Mouse (Mus musculus) forebrain, embryonic 13.5 days (tissue): ENCODE measurements at regions not wholly inside any gene's neighbourhood (a gene's known extent, or its start where the extent isn't known, plus 50 kb on each side); places are given as distances from the start of the nearest gene placed in this dataset.

Experiments used
- ATAC-seq: fragments of 200-750 bp; cut with Nextera tagmentation; 2 replicates; pipeline ENCODE4 v1.8.0; 2017
- H3K27ac ChIP-seq: fragments of 300-500 bp; sonication (generic); 2 replicates; pipeline ENCODE4 v1.5.1; 2015; ENCODE audit warnings: inconsistent platforms, mild to moderate bottlenecking, moderate library complexity
- H3K27me3 ChIP-seq: fragments of 300-500 bp; sonication (generic); 2 replicates; pipeline ENCODE4 v1.6.1; 2015; ENCODE audit warnings: mild to moderate bottlenecking, inconsistent platforms
- H3K36me3 ChIP-seq: fragments of 300-500 bp; sonication (generic); 2 replicates; pipeline ENCODE4 v1.6.1; 2015; ENCODE audit warnings: mild to moderate bottlenecking, inconsistent platforms; ENCODE audit not compliant: poor library complexity, severe bottlenecking
- H3K4me1 ChIP-seq: fragments of 300-500 bp; sonication (generic); 2 replicates; pipeline ENCODE4 v1.6.1; 2015; ENCODE audit warnings: inconsistent platforms
- H3K4me2 ChIP-seq: fragments of 300-500 bp; sonication (generic); 2 replicates; pipeline ENCODE4 v1.6.1; 2015; ENCODE audit warnings: inconsistent platforms, mild to moderate bottlenecking, moderate library complexity
- H3K4me3 ChIP-seq: fragments of 300-500 bp; sonication (generic); 2 replicates; pipeline ENCODE4 v1.5.1; 2015; ENCODE audit warnings: mild to moderate bottlenecking, inconsistent platforms
- H3K9ac ChIP-seq: fragments of 300-500 bp; sonication (generic); 2 replicates; pipeline ENCODE4 v1.6.1; 2015; ENCODE audit warnings: mild to moderate bottlenecking, inconsistent platforms
- H3K9me3 ChIP-seq: fragments of 300-500 bp; sonication (generic); replicated peaks from 2 replicates; pipeline ENCODE4 v1.6.1; 2016; ENCODE audit warnings: inconsistent platforms
- WGBS: fragments of 180-500 bp; shearing (Covaris S2); methylation state at CpG from one replicate; pipeline ENCODE4 v1.1.7; 2015; 5-methylcytosine and 5-hydroxymethylcytosine counted together

GRCm38 (mm10) chr15:29026219-29026618 is 822.7 kb downstream of the Dnah5 start:
- Histone ChIP-seq H3K9ac (no peak overlapping the region), H3K36me3 (no peaks in the 10 kb centered on the region), H3K27me3 (no peaks in the 10 kb centered on the region), H3K4me1 (no peaks in the 10 kb centered on the region), H3K9me3 (no peaks in the 10 kb centered on the region), H3K4me2 (no peak overlapping the region), H3K4me3 (no peak overlapping the region), H3K27ac (no peak overlapping the region)
- WGBS = 91% methylated on average over 3 of the region's 3 CpGs
- no peak for ATAC-seq

GRCm38 (mm10) chr15:29038903-29039302 is 835.4 kb downstream of the Dnah5 start:
- Histone ChIP-seq H3K4me3 (no peak overlapping the region), H3K27ac (no peak overlapping the region), H3K27me3 (no peaks in the 10 kb centered on the region), H3K36me3 (no peaks in the 10 kb centered on the region), H3K4me2 (no peak overlapping the region), H3K4me1 (no peaks in the 10 kb centered on the region), H3K9me3 (no peaks in the 10 kb centered on the region), H3K9ac (no peak overlapping the region)
- WGBS = 96% methylated on average over 2 of the region's 2 CpGs
- ATAC-seq = no peak

- no peak overlapping the region for H3K4me3 ChIP-seq
- no peak for ATAC-seq
- 85% methylated on average over 1 of the region's 1 CpGs for whole genome bisulfite sequencing
Observed at GRCm38 (mm10) chr15:29051166-29051565, 847.6 kb downstream of the Dnah5 start.

GRCm38 (mm10) chr15:29051787-29052186 is 848.2 kb downstream of the Dnah5 start:
- ATAC-seq = peak; percentile 83; the same call in 1 of the 2 replicates
- no peaks in the 10 kb centered on the region for H3K9me3 ChIP-seq
- H3K4me3 ChIP-seq = no peak overlapping the region
- WGBS = 68% methylated on average over 3 of the region's 3 CpGs
- no peaks in the 10 kb centered on the region for H3K4me1 ChIP-seq
- no peaks in the 10 kb centered on the region for H3K27me3 ChIP-seq
- no peak overlapping the region for H3K27ac ChIP-seq
- no peaks in the 10 kb centered on the region for H3K36me3 ChIP-seq
- no peak overlapping the region for H3K9ac ChIP-seq
- H3K4me2 ChIP-seq = no peak overlapping the region

More at GRCm38 (mm10) chr15:29051166-29051565, 847.6 kb downstream of the Dnah5 start:
- no peaks in the 10 kb centered on the region for H3K9me3 ChIP-seq
- no peaks in the 10 kb centered on the region for H3K27me3 ChIP-seq
- H3K36me3 ChIP-seq = no peaks in the 10 kb centered on the region
- no peak overlapping the region for H3K9ac ChIP-seq
- H3K4me1 ChIP-seq = no peaks in the 10 kb centered on the region
- H3K4me2 ChIP-seq = no peak overlapping the region
- no peak overlapping the region for H3K27ac ChIP-seq

- Histone ChIP-seq H3K27me3 (no peaks in the 10 kb centered on the region), H3K27ac (no peak overlapping the region), H3K36me3 (no peaks in the 10 kb centered on the region), H3K9me3 (no peaks in the 10 kb centered on the region), H3K4me1 (no peaks in the 10 kb centered on the region), H3K4me3 (no peak overlapping the region), H3K4me2 (no peak overlapping the region), H3K9ac (no peak overlapping the region)
- no peak for ATAC-seq
Observed at GRCm38 (mm10) chr15:29061016-29061415, 857.5 kb downstream of the Dnah5 start.

- Histone ChIP-seq H3K4me1 (no peaks in the 10 kb centered on the region), H3K27me3 (no peaks in the 10 kb centered on the region), H3K4me2 (no peak overlapping the region), H3K36me3 (no peaks in the 10 kb centered on the region), H3K27ac (no peak overlapping the region), H3K9ac (no peak overlapping the region), H3K4me3 (no peak overlapping the region), H3K9me3 (no peaks in the 10 kb centered on the region)
- ATAC-seq = peak; percentile 58; the same call in 1 of the 2 replicates
- WGBS = 93% methylated on average over 1 of the region's 1 CpGs
Observed at GRCm38 (mm10) chr15:29069066-29069465, 865.5 kb downstream of the Dnah5 start.

GRCm38 (mm10) chr15:29077748-29078147 is 874.2 kb downstream of the Dnah5 start:
- H3K4me2 ChIP-seq = no peak overlapping the region
- H3K9ac ChIP-seq = no peak overlapping the region
- no peak for ATAC-seq
- no peaks in the 10 kb centered on the region for H3K36me3 ChIP-seq
- no peaks in the 10 kb centered on the region for H3K9me3 ChIP-seq
- H3K4me3 ChIP-seq = no peak overlapping the region
- no peaks in the 10 kb centered on the region for H3K4me1 ChIP-seq
- H3K27me3 ChIP-seq = no peaks in the 10 kb centered on the region
- no peak overlapping the region for H3K27ac ChIP-seq

- Histone ChIP-seq H3K36me3 (no peaks in the 10 kb centered on the region), H3K9ac (no peak overlapping the region), H3K9me3 (no peaks in the 10 kb centered on the region), H3K27me3 (no peaks in the 10 kb centered on the region), H3K4me2 (no peak overlapping the region), H3K4me1 (no peaks in the 10 kb centered on the region), H3K4me3 (no peak overlapping the region), H3K27ac (no peak overlapping the region)
- WGBS = 74% methylated on average over 1 of the region's 1 CpGs
- ATAC-seq = no peak; the same call in 1 of the 2 replicates
Observed at GRCm38 (mm10) chr15:29104541-29104940, 901.0 kb downstream of the Dnah5 start.

GRCm38 (mm10) chr15:29146631-29147030 is 943.1 kb downstream of the Dnah5 start:
- Histone ChIP-seq H3K27ac (no peak overlapping the region), H3K4me3 (no peak overlapping the region), H3K4me1 (no peaks in the 10 kb centered on the region), H3K27me3 (no peaks in the 10 kb centered on the region), H3K4me2 (no peak overlapping the region), H3K9ac (no peak overlapping the region), H3K36me3 (no peaks in the 10 kb centered on the region), H3K9me3 (no peaks in the 10 kb centered on the region)
- ATAC-seq = no peak
- WGBS = 84% methylated on average over 2 of the region's 2 CpGs
